Mouse (Mus musculus): Measurements from ENCODE around the gene Grb14. TPM values are rescaled to one million over a fixed set of nuclear protein-coding genes. Genes with fewer than 3 reads are reported as not detected.

Grb14 gene
- polyA plus RNA-seq, 1 experiment from 2014 or later: 30.0 TPM

DNA sequence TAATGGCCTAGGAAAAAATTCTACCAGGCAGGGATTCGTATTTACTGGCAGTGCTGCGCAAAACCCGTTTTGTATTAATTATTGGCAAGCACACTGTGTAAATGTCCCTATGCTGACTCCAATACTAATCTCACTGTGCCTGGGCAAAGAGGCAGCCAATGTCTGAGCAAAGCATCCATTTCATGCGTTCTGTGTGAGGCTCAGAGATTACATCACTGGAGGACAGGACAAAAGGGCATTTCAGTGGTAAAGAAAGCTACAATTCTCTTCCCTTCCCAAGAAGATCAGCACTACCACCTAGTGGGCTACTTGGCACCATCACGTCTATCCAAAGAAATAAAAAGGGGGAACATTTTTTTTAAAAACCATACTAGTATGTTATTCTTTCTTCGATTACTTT, 109.3 kb downstream of the Grb14 start:
- Histone ChIP-seq H3K4me3 (no peak overlapping the region), H3K9me3 (no peaks in the 10 kb centered on the region), H3K4me2 (no peak overlapping the region), H3K36me3 (replicated peaks) (no peaks in the 10 kb centered on the region), H3K27me3 (replicated peaks) (no peaks in the 10 kb centered on the region), H3K4me1 (peaks cover 3% of the 10 kb centered on the region; the same call in 1 of the 2 replicates), H3K27ac (0 out of 2 replicates have a peak overlapping the region, but pooled peaks have one; percentile 60), H3K9ac (no peak overlapping the region)
- peak; percentile 88 for ATAC-seq (replicated peaks)
- WGBS: 40% methylated on average over 6 of the region's 6 CpGs

DNA sequence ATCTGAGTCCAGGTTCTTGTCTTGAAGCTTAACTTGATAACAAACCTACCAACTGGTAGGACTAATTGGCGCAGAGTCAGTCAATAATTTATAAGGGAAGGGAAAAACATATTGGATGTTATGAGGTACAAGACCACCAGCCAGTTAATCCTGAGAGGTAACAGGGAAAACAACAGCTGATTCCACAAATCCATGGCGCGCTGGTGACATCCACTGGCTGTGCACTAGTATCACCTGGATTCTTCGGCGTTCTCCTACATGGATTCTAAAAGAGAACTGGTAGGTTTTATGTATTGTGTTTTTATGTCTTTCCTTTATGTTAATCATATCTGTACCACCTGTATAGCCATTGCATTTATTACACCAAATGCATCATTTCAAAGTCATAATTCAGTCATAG, 119.9 kb downstream of the Grb14 start:
- no peak overlapping the region for H3K9ac ChIP-seq
- H3K4me3 ChIP-seq: no peak overlapping the region
- no peak overlapping the region for H3K4me2 ChIP-seq
- H3K27ac ChIP-seq: no peak overlapping the region
- no peaks in the 10 kb centered on the region for H3K4me1 ChIP-seq
- no peaks in the 10 kb centered on the region for H3K36me3 ChIP-seq (replicated peaks)
- no peaks in the 10 kb centered on the region for H3K9me3 ChIP-seq
- 82% methylated on average over 5 of the region's 5 CpGs for WGBS
- peak; percentile 87 for ATAC-seq (replicated peaks)
- no peaks in the 10 kb centered on the region for H3K27me3 ChIP-seq (replicated peaks)

DNA sequence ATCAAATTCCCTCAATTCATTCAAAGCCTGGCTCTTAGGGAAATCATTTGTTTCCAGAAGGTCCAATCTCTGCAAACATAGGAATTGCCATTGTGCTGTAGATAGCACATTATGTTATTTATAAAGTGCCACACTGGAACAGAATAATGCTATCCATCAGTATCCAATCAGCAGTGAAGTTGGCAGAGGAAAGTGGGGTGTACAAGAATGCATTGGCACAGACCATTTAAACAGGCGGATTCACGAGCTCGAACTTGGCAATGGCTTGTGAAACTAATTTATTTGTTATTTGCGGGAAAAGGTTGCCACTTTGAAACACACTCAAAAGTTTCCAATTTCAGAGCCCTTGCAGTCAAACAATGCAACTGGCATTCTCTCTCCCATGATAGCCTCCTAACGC, 126.9 kb downstream of the Grb14 start:
- Histone ChIP-seq H3K27ac (no peak overlapping the region), H3K9me3 (no peaks in the 10 kb centered on the region), H3K36me3 (replicated peaks) (no peaks in the 10 kb centered on the region), H3K4me1 (no peaks in the 10 kb centered on the region), H3K4me2 (no peak overlapping the region), H3K4me3 (no peak overlapping the region), H3K27me3 (replicated peaks) (no peaks in the 10 kb centered on the region), H3K9ac (no peak overlapping the region)
- WGBS: 80% methylated on average over 5 of the region's 5 CpGs
- ATAC-seq (replicated peaks): no peak

DNA sequence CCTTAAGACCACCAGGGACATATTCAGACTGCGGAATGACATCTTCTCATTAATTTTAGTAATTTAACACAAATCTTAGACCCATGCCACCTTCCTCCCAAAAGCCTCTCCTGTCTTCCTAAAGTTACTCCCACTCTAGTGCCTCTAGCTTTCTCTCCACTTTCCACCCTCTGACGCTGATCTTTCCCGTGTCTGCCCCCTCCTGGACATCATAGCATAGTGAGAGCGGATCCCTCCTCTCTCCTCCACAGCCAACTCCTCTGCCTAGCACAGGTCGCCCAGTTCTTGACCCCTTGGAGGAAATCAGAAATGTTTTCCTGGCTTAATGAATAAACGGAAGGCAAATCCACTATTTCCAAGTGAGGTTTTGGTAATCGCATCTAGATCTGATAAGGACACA, 131.6 kb downstream of the Grb14 start:
- H3K4me2 ChIP-seq: no peak overlapping the region
- ATAC-seq (replicated peaks): no peak
- no peaks in the 10 kb centered on the region for H3K9me3 ChIP-seq
- no peaks in the 10 kb centered on the region for H3K4me1 ChIP-seq
- 64% methylated on average over 7 of the region's 7 CpGs for WGBS
- no peaks in the 10 kb centered on the region for H3K36me3 ChIP-seq (replicated peaks)
- no peaks in the 10 kb centered on the region for H3K27me3 ChIP-seq (replicated peaks)
- H3K4me3 ChIP-seq: no peak overlapping the region
- H3K27ac ChIP-seq: no peak overlapping the region
- H3K9ac ChIP-seq: no peak overlapping the region

DNA sequence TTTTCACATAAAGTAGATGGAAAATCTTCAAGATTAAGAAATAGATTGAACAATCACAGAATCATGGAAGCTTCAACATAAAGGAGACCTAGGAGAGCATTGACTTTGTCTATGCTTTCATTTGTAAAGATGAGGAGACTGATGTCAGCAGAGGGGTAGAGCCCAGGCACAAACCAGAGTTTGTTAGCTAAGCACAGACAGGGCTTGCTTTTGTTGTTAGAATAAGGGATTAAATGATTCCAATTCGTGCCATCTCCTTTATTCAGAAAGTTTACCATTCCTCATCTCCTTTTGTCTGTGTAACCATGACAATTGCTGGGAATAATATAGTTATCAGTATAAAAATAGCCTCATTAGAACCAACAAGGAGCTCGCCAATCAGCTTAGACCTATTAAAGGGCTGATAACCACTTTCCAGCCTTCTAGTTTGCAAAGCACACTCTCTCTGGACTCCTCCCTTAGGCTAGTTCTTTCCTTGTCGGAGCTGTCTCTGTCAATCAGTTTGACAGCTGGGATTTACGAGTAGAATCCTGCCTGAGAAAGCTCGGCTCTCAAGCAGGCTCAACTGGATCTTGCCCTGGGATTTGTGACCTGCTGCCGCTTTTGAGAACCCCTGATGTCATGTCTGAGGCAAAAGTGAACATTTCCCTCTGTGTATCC, 137.6 kb downstream of the Grb14 start:
- H3K9ac ChIP-seq: no peak overlapping the region
- peak; percentile 88 for ATAC-seq (replicated peaks)
- H3K4me2 ChIP-seq: 0 out of 2 replicates have a peak overlapping the region, but pooled peaks have one; percentile 1
- H3K27ac ChIP-seq: no peak overlapping the region; the same call in 1 of the 2 replicates
- H3K4me3 ChIP-seq: no peak overlapping the region
- H3K36me3 ChIP-seq (replicated peaks): no peaks in the 10 kb centered on the region
- H3K4me1 ChIP-seq: peaks cover 23% of the 10 kb centered on the region
- WGBS: 12% methylated on average over 6 of the region's 6 CpGs
- no peaks in the 10 kb centered on the region for H3K27me3 ChIP-seq (replicated peaks)
- H3K9me3 ChIP-seq: no peaks in the 10 kb centered on the region

DNA sequence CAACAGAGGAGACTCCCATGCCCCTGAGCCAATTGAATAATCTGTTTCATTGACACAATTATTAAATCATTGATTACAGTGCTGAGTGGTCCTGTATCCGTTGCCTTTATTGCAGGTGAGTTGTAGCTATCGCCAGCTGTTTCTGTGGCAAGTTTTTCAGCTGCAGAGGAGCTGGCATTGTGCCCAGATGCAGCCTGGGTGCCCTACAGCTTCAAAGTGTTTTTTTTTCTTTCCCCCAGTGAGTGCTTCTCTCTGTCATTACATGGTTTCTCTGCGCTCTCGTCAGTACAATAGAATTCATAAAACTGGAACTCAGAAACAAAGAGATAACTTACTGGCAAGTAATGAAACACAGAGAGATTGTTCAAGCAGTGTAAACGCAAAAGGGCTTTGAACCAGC, 139.1 kb downstream of the Grb14 start:
- Histone ChIP-seq H3K4me2 (no peak overlapping the region), H3K36me3 (replicated peaks) (no peaks in the 10 kb centered on the region), H3K9me3 (no peaks in the 10 kb centered on the region), H3K9ac (no peak overlapping the region), H3K27me3 (replicated peaks) (no peaks in the 10 kb centered on the region), H3K4me1 (peaks cover 23% of the 10 kb centered on the region), H3K27ac (no peak overlapping the region), H3K4me3 (no peak overlapping the region)
- peak; percentile 40; the same call in 1 of the 2 replicates for ATAC-seq (replicated peaks)
- 27% methylated on average over 5 of the region's 5 CpGs for whole genome bisulfite sequencing

DNA sequence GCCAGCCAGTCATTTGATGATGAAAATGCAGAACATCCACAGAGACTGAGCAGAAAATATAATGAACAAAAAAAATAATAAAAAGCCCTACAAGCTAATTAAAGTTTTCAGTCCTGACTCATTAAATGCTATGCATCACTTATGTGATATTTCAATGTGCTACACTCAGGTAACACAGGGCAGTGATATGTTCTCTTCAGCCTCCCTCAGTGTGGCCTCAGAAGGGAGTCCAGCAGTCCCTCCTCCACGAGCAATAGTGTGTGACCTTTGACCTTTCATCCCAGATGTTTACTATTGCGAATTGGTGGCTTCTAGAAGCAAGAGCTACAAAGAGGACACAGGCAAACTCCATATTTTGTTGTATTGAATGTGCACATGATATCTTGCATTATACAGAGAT, 146.5 kb downstream of the Grb14 start:
- H3K27me3 ChIP-seq (replicated peaks): no peaks in the 10 kb centered on the region

More for the DNA sequence above, 146.5 kb downstream of the Grb14 start:
- 42% methylated on average over 2 of the region's 2 CpGs for WGBS
- no peaks in the 10 kb centered on the region for H3K36me3 ChIP-seq (replicated peaks)
- peaks cover 7% of the 10 kb centered on the region; the same call in 1 of the 2 replicates for H3K4me1 ChIP-seq
- H3K27ac ChIP-seq: 0 out of 2 replicates have a peak overlapping the region, but pooled peaks have one; percentile 7
- H3K9me3 ChIP-seq: no peaks in the 10 kb centered on the region
- ATAC-seq (replicated peaks): no peak
- H3K9ac ChIP-seq: no peak overlapping the region
- no peak overlapping the region for H3K4me3 ChIP-seq
- no peak overlapping the region for H3K4me2 ChIP-seq

Other genes with a start within 250 kb of the Grb14 start
- 3.1 and 3.4 TPM in 2 replicates for gene Cobll1, start 214.4 kb upstream of the Grb14 start, polyA plus RNA-seq (2015; fragmentation: Nextera tagmentation; extraction: Ambion mirVana)

Measured in midbrain, embryonic 15.5 days (tissue).